Mouse (Mus musculus) layer of hippocampus, adult 18-20 months (tissue): ENCODE data around the gene Pet117. TPM values are rescaled to one million over a fixed set of nuclear protein-coding genes. Genes with fewer than 3 reads are reported as not detected.

Experiments
- DNase-seq, 2 experiments: peaks; one replicate each; pipeline ENCODE4 v3.0.0; 2022; ENCODE audit warnings: low spot score in 2 of 2
- total RNA-seq, 2 experiments: library from RNA; stranded (reverse); gene quantifications; 2 replicates each; pipeline ENCODE4 v1.2.3; 2021

The Pet117 gene
- total RNA-seq, 2 experiments from 2014 or later: 6.9 to 10.4 TPM

DNA sequence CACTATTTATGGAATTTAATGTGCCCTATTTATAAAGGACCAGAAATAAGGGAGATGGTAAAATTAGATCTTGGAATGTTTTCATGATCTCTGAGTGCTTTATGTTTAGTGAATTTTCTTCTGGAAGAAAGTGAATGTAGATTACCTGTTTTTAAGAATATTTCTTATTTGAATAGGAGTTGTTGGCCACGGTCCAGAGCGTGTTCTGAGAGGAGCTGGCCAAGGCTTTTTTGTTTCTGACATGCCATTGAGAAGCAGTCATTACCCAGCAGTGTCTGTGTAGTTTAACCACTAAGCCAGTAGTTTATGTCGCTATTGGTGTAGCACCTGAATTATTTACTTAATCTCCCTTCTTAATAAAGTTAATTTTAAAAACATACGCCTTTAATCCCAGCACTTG is 12.9 kb downstream of the Pet117 start:
- DNase-seq: no peak

GRCm38 (mm10) chr2:144382624-144383138 is 13.9 kb downstream of the Pet117 start:
- no peak for DNase-seq

DNA sequence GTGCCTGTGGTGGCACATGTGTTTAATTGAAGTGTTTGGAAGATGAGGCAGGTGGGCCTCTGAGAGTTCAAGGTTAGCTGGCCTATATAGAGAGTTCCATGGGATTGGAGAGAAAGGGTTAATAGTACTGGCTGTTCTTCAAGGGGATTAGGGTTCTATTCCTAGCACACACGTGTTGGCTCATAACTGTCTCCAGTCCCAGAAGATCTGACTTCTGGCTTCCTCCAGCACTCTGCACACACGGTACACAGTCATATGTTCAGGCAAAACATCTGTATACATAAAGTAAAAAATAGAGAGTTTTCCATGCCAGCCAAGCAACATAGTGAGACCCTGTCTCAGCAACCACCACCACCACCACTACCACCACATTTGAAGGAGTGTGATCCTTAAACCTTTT is 17.5 kb downstream of the Pet117 start:
- DNase-seq: no peak

DNA sequence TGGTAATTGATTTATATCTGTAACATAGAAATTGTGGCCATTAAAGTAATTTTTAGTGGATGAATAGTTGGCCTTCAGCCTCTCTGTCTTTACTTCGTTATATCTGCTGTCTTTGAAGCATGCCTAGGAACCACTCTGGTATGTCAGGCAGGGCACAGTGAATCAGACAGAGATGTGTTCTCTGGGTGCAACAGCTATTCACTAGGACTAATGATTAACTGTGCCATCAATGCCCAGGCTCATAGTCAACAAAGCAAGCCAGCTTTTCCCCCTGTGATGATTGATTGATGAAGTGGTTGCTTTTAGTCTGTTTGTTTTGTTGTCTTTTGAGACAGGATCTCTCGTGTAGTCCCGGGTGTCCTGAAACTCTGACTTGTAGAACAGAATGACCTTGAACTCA is 19.6 kb downstream of the Pet117 start:
- DNase-seq: no peak

DNA sequence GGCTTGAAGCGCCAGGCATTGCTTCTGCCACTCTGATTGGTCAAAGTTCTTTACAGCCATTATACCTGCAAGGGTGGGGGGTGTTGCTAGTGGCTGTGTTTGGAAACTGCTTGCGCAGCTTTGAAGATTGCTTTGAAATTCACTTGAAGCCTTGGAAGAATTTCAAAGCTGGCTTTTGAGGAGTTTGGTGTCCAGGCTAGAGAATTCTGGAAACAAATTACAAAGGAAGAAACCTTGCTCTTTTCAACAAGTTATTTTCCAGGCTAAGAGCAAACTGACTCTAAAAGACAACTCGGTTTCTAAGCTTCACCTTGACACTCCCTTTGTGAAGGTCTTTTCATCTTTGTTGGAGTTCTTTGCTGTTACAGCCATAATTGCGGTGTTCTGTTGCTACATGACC is 30.7 kb downstream of the Pet117 start:
- DNase-seq: no peak

DNA sequence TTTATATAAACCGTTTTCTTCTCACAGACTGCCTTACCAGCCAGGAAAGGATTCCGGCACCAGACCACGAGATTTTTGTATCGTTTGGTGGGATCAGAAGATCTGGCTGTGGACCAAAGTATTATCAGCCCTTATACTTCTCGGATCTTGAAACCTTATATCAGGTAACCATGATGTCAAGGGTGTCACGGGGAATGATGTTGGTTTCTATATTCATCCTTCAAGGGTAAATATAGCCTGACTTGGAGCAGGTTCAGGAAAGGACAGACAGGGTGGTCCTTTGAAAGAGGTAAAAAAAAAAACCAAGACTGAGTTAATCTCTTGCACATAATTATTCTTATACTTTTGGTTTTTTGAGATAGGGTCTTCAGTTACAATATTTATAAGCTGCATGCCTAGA is 31.9 kb downstream of the Pet117 start:
- DNase-seq: no peak

- no peak for DNase-seq
These were observed 40.2 kb downstream of the Pet117 start for GRCm38 (mm10) chr2:144409037-144409436.

DNA sequence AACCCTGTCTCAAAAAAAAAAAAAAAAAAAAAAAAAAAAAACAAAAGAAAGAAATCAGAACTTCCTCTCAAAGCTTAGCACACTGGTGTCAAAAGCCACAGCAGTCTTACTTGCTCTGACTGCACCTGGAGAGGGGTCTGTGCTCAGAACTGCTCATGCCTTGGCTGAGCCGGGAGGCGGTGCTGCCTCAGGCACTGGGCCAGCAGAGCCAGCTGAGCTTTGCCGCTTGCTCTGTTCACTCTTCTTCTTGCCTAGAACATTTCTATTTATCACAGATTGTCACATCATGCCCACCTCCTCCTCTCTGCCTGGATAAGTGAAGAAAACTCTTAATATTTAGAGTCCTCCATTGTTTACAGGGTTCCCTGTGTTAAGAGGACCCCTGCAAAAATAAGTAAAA is 41.8 kb downstream of the Pet117 start:
- DNase-seq: peak; percentile 63 to 76

DNA sequence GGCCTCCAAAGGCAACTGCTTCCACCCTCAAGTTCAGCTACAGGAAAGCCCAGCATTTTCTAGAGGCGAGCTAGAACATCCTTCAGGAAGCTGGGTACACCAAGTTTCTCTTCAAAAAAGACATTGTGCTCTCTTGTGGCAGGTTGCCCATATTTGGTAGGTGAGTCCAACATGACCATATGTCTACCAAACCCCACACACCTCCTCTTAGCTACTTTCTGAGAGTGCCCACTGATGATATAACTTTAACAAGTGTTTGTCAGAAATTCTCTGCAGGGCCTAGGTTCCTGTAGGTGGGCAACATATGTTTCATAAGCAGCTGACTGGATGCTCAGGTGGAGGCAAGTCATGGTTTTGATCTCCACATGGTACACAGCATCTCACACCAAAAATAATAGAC is 45.9 kb downstream of the Pet117 start:
- DNase-seq: peak in 1 of 2 experiments; percentile 16

DNA sequence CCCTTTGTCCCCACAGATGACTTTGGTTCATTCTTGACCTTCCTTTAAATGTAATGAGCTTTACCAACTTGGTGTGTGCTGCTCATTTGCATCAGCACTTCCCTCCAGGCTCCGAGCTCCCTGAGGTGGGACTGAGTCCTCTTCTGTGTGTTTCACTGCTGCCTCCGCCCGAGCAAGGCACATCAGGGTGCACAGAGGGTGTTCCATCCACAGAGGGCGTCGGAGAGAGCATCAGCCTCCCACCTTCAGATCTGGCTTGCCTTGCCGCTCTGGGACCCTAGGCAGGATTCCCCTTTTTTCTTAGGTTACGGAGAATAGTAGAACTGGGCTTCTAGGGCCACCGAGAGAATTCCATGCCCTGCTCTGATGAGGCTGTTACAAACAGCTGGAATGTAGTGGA is 48.1 kb downstream of the Pet117 start:
- DNase-seq: no peak

DNA sequence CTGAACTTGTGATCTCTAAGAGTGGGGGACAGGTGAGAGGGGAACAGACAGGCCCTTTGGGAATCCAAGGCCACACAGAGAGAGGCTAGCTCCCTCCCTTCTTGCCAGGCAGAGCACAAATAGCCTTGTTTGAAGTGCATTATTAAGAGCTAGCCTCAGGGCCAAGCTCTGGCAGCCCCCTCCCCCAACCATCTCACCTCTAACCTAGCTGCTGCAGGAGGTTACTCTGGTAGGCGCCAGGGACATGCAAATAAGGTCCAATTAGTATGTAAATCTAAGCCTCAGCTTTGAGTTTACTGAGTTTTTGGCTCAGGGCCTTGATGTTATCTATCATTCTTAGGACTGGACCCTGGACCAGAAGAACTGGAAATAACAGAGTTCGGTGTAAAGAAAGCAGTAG is 49.3 kb downstream of the Pet117 start:
- DNase-seq: no peak

GRCm38 (mm10) chr2:144422094-144422675 is 53.4 kb downstream of the Pet117 start:
- DNase-seq: no peak

Other genes with a start within 250 kb of the Pet117 start
- gene Mgme1, start 98.3 kb upstream of the Pet117 start, total RNA-seq: 1 to 10 TPM; 6.2 to 6.7 TPM
- 10 to 100 TPM; 67.4 to 73.2 TPM for gene Snx5, start 98.1 kb upstream of the Pet117 start, total RNA-seq
- 1 to 10 TPM; 1.6 to 1.9 TPM for gene Ovol2, start 36.9 kb upstream of the Pet117 start, total RNA-seq
- 10 to 100 TPM; 31.9 to 36.6 TPM for gene Kat14, start within 50 bp of the Pet117 start, total RNA-seq
- gene Dzank1, start 158.4 kb downstream of the Pet117 start, total RNA-seq: 100 to 1,000 TPM; 144 to 149 TPM
- 10 to 100 TPM; 25.5 to 26.5 TPM for gene Polr3f, start 158.7 kb downstream of the Pet117 start, total RNA-seq
- gene Rbbp9, start 181.9 kb downstream of the Pet117 start, total RNA-seq: 10 to 100 TPM; 28.5 to 29.0 TPM
- 10 to 100 TPM; 45.7 to 47.1 TPM for gene Sec23b, start 187.2 kb downstream of the Pet117 start, total RNA-seq
- 10 to 100 TPM; 60.5 to 62.2 TPM for gene Smim26, start 225.1 kb downstream of the Pet117 start, total RNA-seq
- 10 to 100 TPM; 74.4 to 76.2 TPM for gene Dtd1, start 230.9 kb downstream of the Pet117 start, total RNA-seq